In genomic region chr7:35185889-35186569, GRCm38 (mm10) we compare ENCODE assay signal across 8 mouse cellular contexts. TPM values are rescaled to one million over a fixed set of nuclear protein-coding genes. Genes with fewer than 3 reads are reported as not detected.
DNase-seq lines count a peak whose midpoint lies in the region; ATAC-seq and TF ChIP-seq lines count a peak whose summit lies in the region.

TSS of gene Slc7a10 (plus strand) at chr7:35186385.

- H3K27ac ChIP-seq in gastrocnemius, adult 2 months = no peak within 1 kb of the TSS
- H3K27ac ChIP-seq in thymus, adult 2 months (ENCODE audit: control insufficient read depth, insufficient read depth, low read length) = no peak within 1 kb of the TSS

- no peaks in the 10 kb centered on the region for H3K36me3 ChIP-seq in thymus, adult 2 months (ENCODE audit: control insufficient read depth, insufficient read depth, low read length)

- no peaks in the 10 kb centered on the region for H3K4me1 ChIP-seq in thymus, adult 2 months (replicated peaks; ENCODE audit: control insufficient read depth, insufficient read depth, low read length)

- peak within 1 kb of the TSS; percentile 63 for H3K4me3 ChIP-seq in gastrocnemius, adult 2 months
- no peak within 1 kb of the TSS for H3K4me3 ChIP-seq in thymus, adult 2 months (ENCODE audit: control insufficient read depth, insufficient read depth, low read length)

- DNase-seq in gastrocnemius, adult 2 months = no peak
- DNase-seq in gastrocnemius, postnatal 25 days = no peak
- no peak for DNase-seq in thymus, adult 2 months
- DNase-seq in thymus, postnatal 14 days = no peak
- DNase-seq in left cerebral cortex, adult 8-10 months (ENCODE audit: low spot score in 2 of 2) = no peak
- DNase-seq in neural tube, embryonic 10.5 days (ENCODE audit: extremely low spot score, low spot score) = peak; percentile 35
- DNase-seq in spleen, postnatal 36 days (ENCODE audit: low spot score in 2 of 2) = no peak

- intact Hi-C loops in gastrocnemius, adult 2 months (cut with DNase I) = loop anchor here (5.0 kb wide), 1 partner anchor 71 kb away; no protein-coding TSS in a partner anchor

- peaks cover 6% of the 10 kb centered on the region; the same call in 1 of the 2 replicates for H3K27me3 ChIP-seq in thymus, adult 2 months (ENCODE audit: control insufficient read depth, insufficient read depth, low read length)

- TF ChIP-seq POLR2A in thymus, adult 2 months (IDR thresholded peaks at IDR 0.05; ENCODE audit: control insufficient read depth, extremely low read depth, insufficient read depth, low read length, poor library complexity) = no peak

- ATAC-seq in CD4-positive, CD25-positive, alpha-beta regulatory T cell, adult 4 months = no peak

- WGBS in thymus, adult 2 months = 7% methylated on average over 43 of the region's 43 CpGs

- no peak for TF ChIP-seq CTCF in gastrocnemius, adult 2 months (IDR thresholded peaks at IDR 0.05)
- no peak for TF ChIP-seq CTCF in thymus, adult 2 months (IDR thresholded peaks at IDR 0.05; ENCODE audit: borderline replicate concordance, control insufficient read depth, extremely low read depth, insufficient read depth, low read length, poor library complexity)

RNA-seq across cellular contexts. Expression of gene Slc7a10, which starts in this region (rescaled TPM):
- under 1 TPM; 0.31 to 0.47 TPM for total RNA-seq in gastrocnemius, adult 2 months (2021)
- 1 to 10 TPM in 1 of 2 experiments, under 1 TPM in 1; 0.31 to 7.7 TPM for total RNA-seq in gastrocnemius, postnatal 25 days (2021)
- polyA plus RNA-seq in thymus, adult 2 months (2012; rRNA removed) = 7.9 and 11.1 TPM in 2 replicates
- 10 to 100 TPM; 36.2 to 45.5 (median 37.5) TPM for total RNA-seq in left cerebral cortex, adult 8-10 months (2022)
- polyA plus RNA-seq in CD4-positive, CD25-positive, alpha-beta regulatory T cell, adult 4 months (2017; shearing (Covaris generic)) = 1 to 10 TPM; 6.7 to 7.4 TPM

Comparison
In these comparisons a context has a peak if more than half of its experiments do, and no peak if none do; other contexts are left out.
1. RNA of gene Slc7a10 (total RNA-seq): 36.2 to 45.5 TPM in left cerebral cortex, adult 8-10 months; 0.31 to 7.7 TPM in gastrocnemius, postnatal 25 days and 0.31 to 0.47 TPM in gastrocnemius, adult 2 months; every median in the first group is over 4 times any median in the second.